Mouse (Mus musculus) lung, postnatal 4 days (tissue): Measurements from ENCODE around the gene Tnni3k.

Experiments used
- DNase-seq, 2 experiments: peaks; one replicate each; pipeline ENCODE4 v3.0.0; 2021

Gene Tnni3k

GRCm38 (mm10) chr3:155055231-155055916, at the start of gene Tnni3k:
Gene Tnni3k, minus strand, starts transcription at chr3:155055407.
- DNase-seq, result no peak

- no peak for DNase-seq
Measured at GRCm38 (mm10) chr3:155099266-155099665, 44.1 kb upstream of the Tnni3k start.

GRCm38 (mm10) chr3:155093116-155093956, 38.1 kb upstream of the Tnni3k start, which contains the start of the genes Fpgt and Lrriq3:
Gene Fpgt, minus strand, starts transcription at chr3:155093403.
Gene Lrriq3, plus strand, starts transcription at chr3:155093434.
- peak; percentile 93 to 95 for DNase-seq

- no peak for DNase-seq
Measured at GRCm38 (mm10) chr3:155092081-155092480, 36.9 kb upstream of the Tnni3k start.

- no peak for DNase-seq
Measured at GRCm38 (mm10) chr3:155077908-155078307, 22.7 kb upstream of the Tnni3k start.

- DNase-seq, result no peak
Measured at GRCm38 (mm10) chr3:155059449-155059822, 4.2 kb upstream of the Tnni3k start.

- no peak for DNase-seq
Measured at GRCm38 (mm10) chr3:155058800-155059448, 3.7 kb upstream of the Tnni3k start.

GRCm38 (mm10) chr3:155057566-155057965, 2.4 kb upstream of the Tnni3k start:
- no peak for DNase-seq

GRCm38 (mm10) chr3:155056606-155057005, 1.4 kb upstream of the Tnni3k start:
- no peak for DNase-seq

- DNase-seq, result no peak
Measured at GRCm38 (mm10) chr3:155053189-155053588, 2.0 kb downstream of the Tnni3k start.

- DNase-seq, result no peak
Measured at GRCm38 (mm10) chr3:155052021-155052420, 3.2 kb downstream of the Tnni3k start.

- no peak for DNase-seq
Measured at GRCm38 (mm10) chr3:155039012-155039836, 16.0 kb downstream of the Tnni3k start.

- no peak for DNase-seq
Measured at GRCm38 (mm10) chr3:155034323-155034722, 20.9 kb downstream of the Tnni3k start.

- no peak for DNase-seq
Measured at GRCm38 (mm10) chr3:155030200-155030599, 25.0 kb downstream of the Tnni3k start.

- no peak for DNase-seq
Measured at GRCm38 (mm10) chr3:155002781-155003180, 52.4 kb downstream of the Tnni3k start.

- DNase-seq, result no peak
Measured at GRCm38 (mm10) chr3:155001056-155001455, 54.2 kb downstream of the Tnni3k start.

GRCm38 (mm10) chr3:154992678-154993077, 62.5 kb downstream of the Tnni3k start:
- no peak for DNase-seq

GRCm38 (mm10) chr3:154979101-154979500, 76.1 kb downstream of the Tnni3k start:
- DNase-seq, result no peak

GRCm38 (mm10) chr3:154971626-154972025, 83.6 kb downstream of the Tnni3k start:
- DNase-seq, result no peak

GRCm38 (mm10) chr3:154970981-154971380, 84.2 kb downstream of the Tnni3k start:
- DNase-seq, result no peak

GRCm38 (mm10) chr3:154961284-154961683, 93.9 kb downstream of the Tnni3k start:
- no peak for DNase-seq

- no peak for DNase-seq
Measured at GRCm38 (mm10) chr3:154953088-154953487, 102.1 kb downstream of the Tnni3k start.

GRCm38 (mm10) chr3:154949551-154949950, 105.7 kb downstream of the Tnni3k start:
- no peak for DNase-seq
